Mouse (Mus musculus) heart, postnatal 25 days (tissue): Measurements from ENCODE around the gene Hoxb7. TPM values are rescaled to one million over a fixed set of nuclear protein-coding genes. Genes with fewer than 3 reads are reported as not detected.

ENCODE experiments used
- DNase-seq: peaks from one replicate; pipeline ENCODE4 v3.0.0; 2022; ENCODE audit warnings: low spot score
- intact Hi-C: fragments of 180-260 bp; cut with DNase I; formaldehyde crosslinking; loops from one replicate; pipeline ENCODE4 v1.15.1; 2025
- total RNA-seq, 2 experiments: library from RNA; stranded (reverse); gene quantifications; 2 replicates each; pipeline ENCODE4 v1.2.3; 2021

Hoxb7 gene
- total RNA-seq, 2 experiments from 2014 or later = not detected

DNA sequence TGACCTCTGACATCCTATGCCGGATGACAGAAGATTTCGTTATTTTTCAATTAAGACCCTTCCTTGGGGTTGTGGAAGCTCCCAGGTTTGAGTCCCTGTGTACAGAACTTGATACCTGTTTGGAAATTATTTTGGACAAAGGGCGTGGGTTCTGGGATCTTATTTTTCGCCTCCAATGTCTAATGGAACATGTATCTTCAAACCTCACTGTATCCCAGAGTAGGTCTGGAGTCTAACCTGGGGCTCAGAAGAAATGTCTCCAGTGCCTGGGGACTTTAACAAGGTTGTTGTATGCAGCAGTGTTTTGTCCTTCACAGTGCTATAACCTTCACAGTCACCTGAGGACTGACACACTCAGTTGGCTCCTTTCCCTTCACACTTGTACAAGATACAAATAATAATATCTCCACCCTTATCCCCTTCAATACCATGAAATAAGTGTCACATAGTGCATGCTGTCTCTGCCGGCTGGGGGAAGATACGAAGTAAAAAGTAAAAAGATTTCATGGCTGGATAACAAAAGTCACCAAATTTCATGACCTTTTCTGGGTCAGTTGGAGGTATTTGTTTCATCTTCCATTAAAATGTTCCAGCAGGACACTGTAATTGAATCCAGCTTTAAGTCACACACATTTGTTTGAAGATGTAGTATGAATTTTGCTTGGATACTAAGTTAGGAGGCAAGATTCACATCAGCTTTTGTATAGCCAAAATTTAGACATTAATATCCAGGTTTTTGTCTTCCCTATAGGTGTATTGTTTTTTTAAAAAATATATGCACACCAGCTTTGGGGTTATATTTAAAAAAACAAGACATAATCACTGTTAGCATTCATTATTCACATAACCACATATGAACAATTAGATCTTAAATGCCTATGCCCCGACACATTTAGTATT, 19.2 kb upstream of the Hoxb7 start:
- intact Hi-C loops = no loop called here

DNA sequence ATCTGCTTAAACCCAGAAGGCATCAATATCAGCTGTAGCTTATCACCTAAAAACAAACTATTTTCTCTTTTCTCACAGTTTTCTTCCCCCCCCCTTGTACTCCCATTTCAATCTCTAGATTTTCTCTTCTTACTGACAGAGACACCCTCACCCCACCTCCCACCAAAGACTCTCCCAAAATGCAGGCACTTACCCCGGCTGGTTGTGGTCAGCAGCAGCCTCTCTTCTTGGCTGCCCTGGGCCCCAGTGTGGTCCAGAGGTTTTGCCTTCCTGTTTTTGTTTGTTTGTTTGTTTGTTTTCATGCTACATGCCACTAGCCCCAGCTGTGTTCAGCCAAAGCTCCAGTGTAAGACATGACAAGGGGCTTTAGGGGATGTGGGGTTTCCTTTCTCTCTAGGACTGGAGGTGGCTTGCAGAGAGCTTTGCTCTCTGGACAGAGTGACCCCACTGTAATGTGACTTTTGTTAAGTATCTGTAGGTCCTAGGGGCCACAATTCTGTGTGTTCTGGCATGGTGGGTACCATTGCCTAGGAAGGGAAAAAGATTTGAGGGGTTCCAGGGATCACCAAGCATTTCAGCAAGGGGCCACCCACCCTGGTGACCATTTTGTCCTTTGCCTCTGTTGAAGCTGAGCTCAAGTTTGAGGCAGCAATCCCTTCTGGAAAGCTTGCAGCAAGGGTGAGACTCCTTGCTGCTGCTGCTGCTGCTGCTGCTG, 18.2 kb upstream of the Hoxb7 start:
- DNase-seq = no peak
- intact Hi-C loops = no loop called here

More for the DNA sequence above, 19.2 kb upstream of the Hoxb7 start:
- no peak for DNase-seq

DNA sequence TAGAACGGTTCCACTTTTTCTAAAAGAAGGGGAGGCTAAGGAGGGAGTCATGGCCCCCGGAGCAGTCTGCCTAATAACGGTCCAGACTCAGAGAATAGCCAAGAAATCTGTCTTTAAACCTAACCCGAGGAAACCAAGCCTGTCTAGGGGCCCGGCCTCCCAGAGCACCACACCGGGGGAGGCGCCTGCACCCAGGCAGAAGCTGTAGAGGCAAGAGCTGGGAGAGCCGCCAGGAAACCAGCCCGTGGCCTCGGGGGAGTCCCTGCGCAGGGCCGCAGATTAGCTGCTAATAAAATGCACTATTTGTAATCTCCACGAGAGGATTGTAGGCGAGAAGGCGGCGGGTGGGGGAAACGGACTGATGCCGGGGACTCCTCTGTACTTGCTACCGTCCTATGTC, 16.6 kb upstream of the Hoxb7 start:
- no peak for DNase-seq
- intact Hi-C loops = loop anchor here (10.0 kb wide), 2 partner anchors 265 to 465 kb away; partner anchors contain the start of gene Igf2bp1

DNA sequence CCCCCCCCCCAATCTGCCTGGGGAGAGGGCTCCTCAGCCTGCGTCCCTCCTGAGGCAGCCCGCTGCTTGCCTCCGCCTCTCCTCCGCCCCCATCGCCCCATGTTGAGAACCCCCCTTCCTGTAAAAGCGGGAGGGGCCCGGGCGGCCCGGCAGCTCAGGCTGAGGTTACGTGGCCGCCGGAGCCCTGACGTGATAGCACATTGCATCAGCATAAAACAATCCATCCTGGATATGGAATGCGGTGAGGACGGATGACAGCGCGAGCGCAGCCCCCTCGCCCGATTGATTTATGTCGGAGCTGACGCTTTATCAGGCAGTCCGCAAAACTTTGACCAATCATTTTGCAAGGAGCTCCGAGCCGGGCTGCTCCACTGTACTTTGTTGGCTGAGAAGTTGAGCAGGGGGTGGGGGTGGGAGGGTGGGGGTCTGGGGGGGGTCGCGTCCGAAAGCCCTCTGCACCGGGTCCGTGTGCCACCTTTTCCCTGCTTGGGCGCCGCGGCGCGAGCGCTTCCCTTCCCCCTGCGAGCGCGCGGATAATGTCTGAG, 15.4 kb upstream of the Hoxb7 start, which contains the start of gene Hoxb9:
Gene Hoxb9 (plus strand): TSS at position 462 of the 545 bp plus-strand sequence.
- intact Hi-C loops = loop anchor here (10.0 kb wide), 2 partner anchors 266 to 464 kb away; partner anchors contain the start of gene Igf2bp1
- no peak for DNase-seq

DNA sequence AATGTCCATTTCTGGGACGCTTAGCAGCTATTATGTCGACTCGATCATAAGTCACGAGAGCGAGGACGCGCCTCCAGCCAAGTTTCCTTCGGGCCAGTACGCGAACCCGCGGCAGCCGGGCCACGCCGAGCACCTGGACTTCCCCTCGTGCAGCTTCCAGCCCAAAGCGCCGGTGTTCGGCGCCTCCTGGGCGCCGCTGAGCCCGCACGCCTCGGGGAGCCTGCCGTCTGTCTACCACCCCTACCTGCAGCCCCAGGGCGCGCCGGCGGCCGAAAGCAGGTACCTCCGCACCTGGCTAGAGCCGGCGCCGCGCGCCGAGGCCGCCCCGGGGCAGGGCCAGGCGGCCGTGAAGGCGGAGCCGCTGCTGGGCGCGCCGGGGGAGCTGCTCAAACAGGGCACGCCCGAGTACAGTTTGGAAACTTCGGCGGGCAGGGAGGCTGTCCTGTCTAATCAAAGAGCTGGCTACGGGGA, 14.8 kb upstream of the Hoxb7 start:
- no peak for DNase-seq
- intact Hi-C loops = loop anchor here (10.0 kb wide), 2 partner anchors 267 to 463 kb away; partner anchors contain the start of gene Igf2bp1

DNA sequence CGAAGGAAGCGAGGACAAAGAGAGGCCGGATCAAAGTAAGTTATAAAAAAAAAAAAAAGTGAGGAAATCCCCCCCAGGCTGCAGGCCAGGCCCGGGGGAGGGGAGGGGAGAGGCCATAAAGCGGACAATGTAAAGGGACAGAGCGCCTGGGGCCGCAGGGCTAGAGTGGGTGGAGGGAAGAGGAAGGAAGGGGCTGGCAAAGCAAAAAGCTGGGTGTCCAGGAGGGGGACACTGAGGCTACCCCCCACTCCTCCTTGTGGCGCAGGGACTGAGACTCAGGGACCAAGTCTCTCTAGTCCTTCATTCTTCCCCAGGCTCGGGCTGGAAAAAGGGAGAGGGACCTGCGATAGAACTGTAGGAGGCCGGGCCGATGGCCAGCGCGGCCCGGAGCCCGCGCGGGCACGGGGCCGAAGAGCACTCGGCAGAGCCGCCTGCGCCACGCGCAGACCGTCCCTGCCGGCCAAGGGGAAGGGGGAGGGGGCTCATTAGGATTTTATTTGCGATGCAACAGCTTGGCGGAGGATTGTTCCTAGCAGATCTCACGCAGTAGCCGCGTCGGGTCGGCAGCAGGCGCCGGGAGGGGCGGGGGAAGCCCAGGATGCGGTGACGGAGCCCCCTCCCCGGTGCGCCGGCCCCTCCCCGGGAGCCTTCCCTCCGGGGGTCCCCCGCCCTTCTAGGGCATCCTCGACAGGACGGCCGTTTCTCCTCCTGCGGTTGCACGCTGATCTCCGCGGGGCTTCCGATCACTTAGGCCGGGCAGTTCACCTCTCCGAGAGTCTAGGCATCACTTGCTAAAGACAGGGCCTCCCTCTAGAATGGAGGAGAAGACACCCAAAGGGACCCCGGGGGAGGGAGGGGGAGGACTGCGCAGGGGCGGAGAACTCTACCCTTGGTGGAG, 14.2 kb upstream of the Hoxb7 start:
- intact Hi-C loops = loop anchor here (10.0 kb wide), 2 partner anchors 267 to 463 kb away; partner anchors contain the start of gene Igf2bp1
- no peak for DNase-seq

DNA sequence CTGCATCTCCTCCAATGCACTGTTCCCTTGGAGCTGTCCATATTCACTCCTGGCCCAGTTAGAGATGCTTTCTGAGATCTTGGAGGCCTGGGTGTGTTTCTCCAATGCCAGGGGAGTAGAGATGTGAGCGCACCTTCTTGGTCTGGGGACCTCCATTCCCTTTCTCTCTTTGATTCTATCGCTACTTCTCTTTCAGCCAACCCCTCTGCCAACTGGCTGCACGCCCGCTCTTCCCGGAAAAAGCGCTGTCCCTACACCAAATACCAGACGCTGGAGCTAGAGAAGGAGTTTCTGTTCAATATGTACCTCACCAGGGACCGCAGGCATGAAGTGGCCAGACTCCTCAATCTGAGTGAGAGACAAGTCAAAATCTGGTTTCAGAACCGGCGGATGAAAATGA, 12.0 kb upstream of the Hoxb7 start:
- no peak for DNase-seq
- intact Hi-C loops = loop anchor here (10.0 kb wide), 2 partner anchors 270 to 460 kb away; partner anchors contain the start of gene Igf2bp1

DNA sequence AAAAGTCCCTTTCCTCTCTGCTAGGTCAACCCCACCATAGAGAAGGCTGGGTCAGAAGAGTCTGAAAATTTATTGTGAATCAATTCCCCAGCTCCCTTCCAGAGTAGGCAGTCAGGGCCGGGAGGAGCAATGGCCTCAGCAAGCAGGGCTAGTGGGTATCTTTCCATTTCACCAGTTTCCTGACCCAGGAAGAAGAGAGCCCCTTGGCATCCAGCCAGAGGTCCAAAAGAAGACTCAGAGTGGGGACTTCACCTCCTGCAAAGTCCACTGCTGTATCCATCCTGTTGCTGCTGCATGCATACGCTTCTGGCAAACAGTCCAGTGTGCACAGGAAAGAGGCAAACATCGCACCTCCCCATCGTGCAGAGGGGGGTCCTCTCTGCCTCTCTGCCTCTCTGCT, 10.5 kb upstream of the Hoxb7 start:
- DNase-seq = no peak
- intact Hi-C loops = loop anchor here (5.0 to 10.0 kb wide), 4 partner anchors 271 to 459 kb away; partner anchors contain the start of gene Igf2bp1

DNA sequence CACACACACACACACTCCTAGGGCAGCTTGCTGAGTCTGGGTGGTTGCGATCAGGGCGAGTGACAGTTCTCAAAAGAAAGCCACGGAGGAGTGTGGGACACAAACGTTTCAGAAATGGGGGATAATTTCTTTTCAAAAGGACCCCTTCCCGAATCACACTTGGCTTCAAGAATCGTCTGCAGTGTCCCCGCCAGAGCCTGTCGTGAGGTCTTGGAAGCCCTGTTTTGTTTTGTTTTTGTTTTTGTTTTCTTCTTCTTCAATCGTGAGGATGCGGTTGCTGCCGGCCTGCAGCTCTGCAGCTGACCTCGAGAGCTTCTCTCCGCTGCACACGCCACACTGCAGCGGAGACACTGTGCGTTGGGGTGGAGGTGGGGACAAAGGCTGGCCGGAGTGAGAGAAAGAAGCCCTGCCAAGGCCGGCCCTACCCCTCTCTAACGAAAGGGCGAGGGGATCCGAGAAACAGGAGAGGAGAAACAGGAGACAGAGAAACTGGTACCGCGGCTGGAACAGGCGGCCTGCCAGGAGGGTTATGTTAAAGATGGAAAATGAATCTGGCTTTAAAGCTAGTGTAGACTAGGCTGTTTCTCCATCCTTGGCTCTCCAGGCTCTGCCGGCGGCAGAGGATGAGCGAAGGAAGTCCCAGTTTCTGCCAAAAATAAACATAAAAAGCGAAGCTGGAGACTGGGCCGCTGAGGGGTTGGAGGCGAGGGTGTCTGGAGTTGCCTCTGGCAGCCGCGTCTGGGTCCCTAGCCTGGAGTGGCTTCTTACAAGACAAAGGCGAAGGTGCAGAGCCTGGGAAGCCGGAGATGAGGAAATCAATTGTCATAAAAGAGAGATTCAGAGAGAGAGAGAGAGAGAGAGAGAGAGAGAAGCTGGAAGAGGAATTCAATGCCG, 9.0 kb upstream of the Hoxb7 start:
- intact Hi-C loops = loop anchor here (2.0 to 10.0 kb wide), 8 partner anchors 17 to 585 kb away; partner anchors contain the start of gene Igf2bp1
- DNase-seq = no peak

DNA sequence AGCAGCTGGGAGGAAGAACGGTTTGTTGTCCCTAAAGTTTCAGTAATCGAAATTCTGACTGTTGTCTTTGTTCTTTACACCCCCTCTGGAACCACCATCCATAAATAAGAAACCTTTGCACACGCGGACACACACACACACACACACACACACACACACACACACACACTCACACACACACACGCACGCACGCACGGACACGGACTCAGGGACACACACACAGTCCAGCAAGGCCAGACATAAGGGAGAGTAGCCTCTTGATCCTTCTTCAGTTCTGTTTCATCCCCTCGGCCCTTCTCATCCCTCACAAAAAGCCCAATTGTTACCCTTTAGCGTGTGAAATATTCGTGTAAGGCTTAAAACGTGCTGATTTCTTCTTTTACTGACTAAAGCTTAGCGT, 8.1 kb upstream of the Hoxb7 start:
- DNase-seq = no peak
- intact Hi-C loops = loop anchor here (2.0 to 10.0 kb wide), 8 partner anchors 16 to 584 kb away; partner anchors contain the start of gene Igf2bp1

DNA sequence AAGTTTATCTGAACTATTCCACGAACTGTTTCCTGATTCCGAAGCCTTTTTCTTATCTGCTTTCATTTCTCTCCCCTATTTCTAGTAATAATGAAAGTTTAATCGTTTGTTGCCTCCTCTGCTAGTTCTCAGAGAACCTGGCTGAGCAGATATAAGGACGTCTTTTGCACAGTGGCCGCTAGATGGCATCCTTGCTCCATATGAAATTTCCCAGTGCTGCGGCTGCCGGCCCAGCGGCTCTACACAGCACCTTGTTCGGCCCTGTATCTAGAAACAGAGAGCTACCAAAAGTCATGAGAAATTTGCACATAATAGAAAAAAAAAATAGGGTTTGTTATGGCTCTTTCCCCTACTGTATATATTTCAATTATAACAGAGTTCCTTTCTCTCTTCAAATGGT, 7.7 kb upstream of the Hoxb7 start:
- intact Hi-C loops = loop anchor here (2.0 to 10.0 kb wide), 8 partner anchors 16 to 584 kb away; partner anchors contain the start of gene Igf2bp1
- DNase-seq = peak; percentile 39

DNA sequence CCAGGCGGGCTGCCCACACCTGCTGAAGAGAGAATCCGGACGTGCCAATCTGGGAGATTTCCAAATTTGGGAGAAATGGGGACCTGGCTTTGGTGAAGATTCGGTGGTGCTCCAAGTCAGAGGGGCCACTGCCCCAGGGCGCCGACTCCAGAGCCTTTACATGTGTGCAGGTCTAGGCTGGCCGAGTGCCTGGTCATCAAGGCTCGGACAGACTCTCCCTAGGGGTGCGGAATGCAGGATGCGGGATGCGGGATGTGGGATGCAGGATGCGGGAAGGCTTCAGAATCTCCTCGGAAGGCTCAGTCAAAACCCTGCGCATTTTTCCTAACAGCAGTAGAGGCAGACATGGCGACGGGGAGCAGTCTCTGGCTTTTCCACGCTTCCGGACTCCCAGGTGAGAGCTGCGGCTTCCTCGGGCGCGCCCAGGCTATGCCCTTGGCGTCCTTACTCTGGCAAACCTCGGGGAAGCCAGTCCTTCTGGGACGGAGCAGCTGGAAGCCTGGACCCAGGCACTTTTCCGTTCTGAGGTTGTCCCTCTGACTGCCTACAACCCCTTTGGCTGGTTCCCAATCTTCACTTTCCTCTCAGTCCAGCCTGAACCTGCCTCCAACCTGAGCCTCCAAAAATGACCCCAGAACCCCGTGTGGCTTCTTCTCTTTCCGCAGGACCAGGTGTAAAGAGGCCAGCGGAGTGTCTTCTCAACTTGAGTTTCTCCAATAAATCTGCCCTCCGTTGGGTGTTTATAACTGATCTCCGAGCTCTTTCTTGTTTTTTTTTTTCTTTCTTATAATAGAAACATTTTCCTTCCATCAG, 6.8 kb upstream of the Hoxb7 start:
- intact Hi-C loops = loop anchor here (2.0 to 10.0 kb wide), 8 partner anchors 15 to 583 kb away; partner anchors contain the start of gene Igf2bp1
- DNase-seq = no peak

DNA sequence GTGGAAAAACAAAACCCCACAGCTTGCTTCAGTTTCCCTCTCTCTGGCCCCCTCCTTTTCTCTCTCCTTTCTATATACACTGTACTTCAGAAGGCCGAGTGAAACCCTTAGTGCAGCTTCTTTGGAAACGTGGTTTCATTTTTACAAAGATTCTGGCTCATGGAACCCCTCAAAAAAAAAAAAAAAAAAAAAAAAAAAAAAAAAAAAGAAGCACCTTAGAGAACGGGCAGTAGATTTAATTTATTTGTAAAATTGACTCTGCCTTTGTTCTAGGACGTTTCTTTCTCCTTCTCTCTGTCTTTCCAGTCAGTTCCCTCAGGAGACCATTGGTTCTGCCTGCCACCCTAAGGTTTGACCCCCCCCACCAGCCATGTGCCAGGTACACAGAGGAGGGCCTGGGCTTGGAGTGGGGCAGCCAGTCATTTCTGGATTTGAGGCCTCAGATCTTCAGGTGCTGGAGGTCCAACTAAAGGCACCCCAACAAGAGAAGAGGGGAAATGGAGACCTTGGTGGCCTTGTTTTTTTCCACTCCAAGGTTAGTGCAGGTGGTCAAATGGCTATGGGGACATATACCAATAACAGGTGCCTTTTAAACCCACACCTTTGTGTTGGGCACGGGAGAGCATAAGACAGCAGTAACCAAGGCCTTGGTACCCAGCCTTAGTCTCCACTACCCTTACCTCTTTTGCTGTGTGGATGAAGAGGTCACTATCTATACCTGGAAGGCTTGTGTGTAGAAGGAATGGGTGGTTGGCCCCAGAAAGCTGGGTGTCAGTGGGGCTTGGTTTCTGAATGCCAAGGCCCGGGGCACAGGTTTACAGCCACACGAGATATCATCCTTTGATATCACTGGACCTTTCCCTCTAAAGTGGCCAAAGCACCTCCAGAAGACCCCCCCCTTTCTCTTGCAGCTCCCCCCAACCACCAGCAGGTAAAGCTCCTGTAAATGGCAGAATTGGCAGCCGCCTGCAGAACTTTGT, 5.7 kb upstream of the Hoxb7 start:
- intact Hi-C loops = no loop called here
- no peak for DNase-seq

DNA sequence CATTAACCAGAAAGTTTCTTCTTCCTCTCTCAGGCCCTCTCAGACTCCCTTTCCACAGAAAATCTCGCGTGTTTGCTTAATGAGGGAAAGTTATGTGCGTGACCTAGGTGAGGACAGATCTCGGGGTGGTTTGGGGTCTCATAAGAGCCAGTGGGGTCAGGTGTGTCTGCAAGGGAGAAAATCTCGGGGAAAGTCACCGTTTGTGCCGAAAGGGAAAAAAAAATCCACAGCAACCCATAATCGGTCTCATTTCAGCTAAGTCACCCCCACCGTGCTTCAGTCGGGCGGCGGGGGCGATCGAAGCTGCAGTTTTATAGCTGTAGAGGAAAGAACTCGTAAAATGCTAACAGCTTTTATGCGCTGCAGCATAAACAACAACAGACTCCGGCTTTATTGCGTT, 5.0 kb upstream of the Hoxb7 start:
- intact Hi-C loops = no loop called here
- no peak for DNase-seq

DNA sequence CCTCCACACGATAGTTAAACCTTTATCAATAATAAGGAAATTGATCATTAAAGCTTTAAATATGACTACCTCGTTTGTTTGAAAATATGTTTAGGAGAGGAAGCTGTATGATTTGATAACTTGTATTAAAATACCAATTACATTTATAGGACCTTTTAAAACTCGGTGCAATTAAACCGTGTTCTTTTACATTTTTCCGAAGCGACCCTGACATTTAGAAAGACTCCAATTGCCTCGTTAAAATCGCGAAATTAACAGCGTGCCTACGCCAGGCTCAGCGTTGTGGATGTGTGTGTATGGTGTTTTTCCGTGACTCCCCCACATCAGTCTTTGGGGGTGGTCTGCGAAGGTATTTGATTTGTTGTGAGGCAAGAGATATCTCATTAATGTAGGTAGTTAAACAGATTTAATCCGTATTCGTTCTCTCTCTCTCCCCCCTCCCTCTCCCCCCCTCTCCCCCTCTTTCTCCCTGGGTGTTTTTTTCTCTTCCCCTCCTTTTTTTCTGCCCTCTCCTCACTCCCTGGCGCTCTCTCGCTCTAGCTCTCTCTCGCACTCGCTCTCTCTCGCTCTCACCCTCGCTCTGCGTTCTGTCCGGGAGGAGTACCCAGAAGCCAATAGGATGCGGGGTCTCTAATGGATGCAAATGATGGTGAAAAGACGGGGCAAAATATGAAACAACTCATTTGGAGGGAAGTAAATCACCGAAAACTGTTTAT, 4.4 kb upstream of the Hoxb7 start, which contains the start of gene Hoxb8:
Gene Hoxb8 (plus strand): TSS at position 51 of the 716 bp plus-strand sequence.
- intact Hi-C loops = no loop called here
- no peak for DNase-seq
